Mouse (Mus musculus): ENCODE results near the gene Tex38.

GRCm38 (mm10) chr4:115812326-115812725, 31.5 kb upstream of the Tex38 start:
- TF ChIP-seq CTCF (IDR thresholded peaks at IDR 0.05; ENCODE audit: borderline replicate concordance, insufficient read depth, low read depth, low read length), result no peak
- no peak for TF ChIP-seq POLR2A (IDR thresholded peaks at IDR 0.05; ENCODE audit: borderline replicate concordance, insufficient read depth, low read length)

Measured in cerebellum, adult 2 months (tissue).